Mouse (Mus musculus): ENCODE measurements around the gene Selplg. TPM values are rescaled to one million over a fixed set of nuclear protein-coding genes. Genes with fewer than 3 reads are reported as not detected.

The Selplg gene
- 0.40 and 0.62 TPM in 2 replicates for polyA plus RNA-seq (2015; fragmentation: Nextera tagmentation; extraction: Ambion mirVana)

GRCm38 (mm10) chr5:113832490-113832901, at the start of gene Selplg:
Gene Selplg, minus strand, starts transcription at chr5:113832644.
- ATAC-seq, result no peak

DNA sequence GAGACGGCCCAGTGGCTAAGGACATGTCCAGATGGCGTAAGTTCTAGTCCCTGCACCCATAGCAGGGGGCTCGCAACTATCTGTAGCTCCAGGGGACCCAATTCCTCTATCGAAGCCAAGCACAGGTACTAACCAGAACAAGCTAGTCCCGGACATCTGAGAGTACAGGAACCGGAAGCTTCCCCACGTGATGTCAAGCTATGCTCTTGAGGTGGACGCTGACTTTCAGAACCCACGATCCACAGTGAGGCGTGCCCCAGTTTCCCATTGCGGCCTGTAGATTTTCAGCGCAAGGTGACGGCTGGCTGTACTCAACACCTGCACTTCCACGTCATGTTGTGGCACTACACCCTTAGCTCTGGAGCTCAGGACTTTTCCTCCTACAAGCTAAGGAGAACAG, 48.7 kb upstream of the Selplg start:
- 95% methylated on average over 14 of the region's 14 CpGs for WGBS
- no peak overlapping the region for H3K4me3 ChIP-seq
- no peaks in the 10 kb centered on the region for H3K27me3 ChIP-seq
- no peaks in the 10 kb centered on the region for H3K9me3 ChIP-seq (replicated peaks)
- no peak overlapping the region for H3K4me2 ChIP-seq
- 0 out of 2 replicates have a peak overlapping the region, but pooled peaks have one; percentile 16 for H3K9ac ChIP-seq
- peak overlapping the region; percentile 96; the same call in 1 of the 2 replicates for H3K27ac ChIP-seq
- H3K36me3 ChIP-seq (ENCODE audit: poor library complexity, severe bottlenecking), result peaks cover 49% of the 10 kb centered on the region
- ATAC-seq, result no peak
- peaks cover 92% of the 10 kb centered on the region for H3K4me1 ChIP-seq

More at GRCm38 (mm10) chr5:113832490-113832901, at the start of gene Selplg:
- Histone ChIP-seq H3K4me1 (peaks cover 8% of the 10 kb centered on the region; the same call in 1 of the 2 replicates), H3K27me3 (no peaks in the 10 kb centered on the region), H3K4me3 (no peak within 1 kb of the TSS), H3K9me3 (replicated peaks) (no peaks in the 10 kb centered on the region), H3K36me3 (ENCODE audit: poor library complexity, severe bottlenecking) (no peaks in the 10 kb centered on the region), H3K4me2 (no peak within 1 kb of the TSS), H3K27ac (no peak within 1 kb of the TSS), H3K9ac (no peak within 1 kb of the TSS)
- 39% methylated on average over 8 of the region's 8 CpGs for WGBS

GRCm38 (mm10) chr5:113878943-113879617, 46.6 kb upstream of the Selplg start:
- WGBS, result 90% methylated on average over 17 of the region's 17 CpGs

DNA sequence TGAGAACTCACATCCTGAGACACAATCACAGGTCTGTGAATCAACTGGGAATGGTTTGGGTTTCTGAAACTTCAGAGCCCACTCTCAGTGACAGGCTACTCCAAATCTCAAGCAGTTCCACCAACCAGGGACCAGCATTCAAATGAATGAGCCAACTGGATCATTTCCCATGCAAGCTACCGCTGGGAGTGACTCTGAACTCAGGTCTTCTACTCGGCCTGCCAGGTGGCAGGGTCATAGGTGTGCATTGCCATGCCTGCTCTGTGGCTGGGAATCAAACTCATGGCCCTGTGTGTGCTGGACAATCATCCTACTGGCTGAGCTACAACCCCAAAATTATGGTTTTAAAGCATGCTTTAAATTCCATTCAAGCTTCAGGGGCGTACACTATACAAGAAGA, 45.1 kb upstream of the Selplg start:
- H3K36me3 ChIP-seq (ENCODE audit: poor library complexity, severe bottlenecking), result peaks cover 62% of the 10 kb centered on the region

More at GRCm38 (mm10) chr5:113878943-113879617, 46.6 kb upstream of the Selplg start:
- no peak overlapping the region for H3K9ac ChIP-seq
- no peak overlapping the region for H3K4me3 ChIP-seq
- H3K4me1 ChIP-seq, result peaks cover 91% of the 10 kb centered on the region
- H3K27me3 ChIP-seq, result no peaks in the 10 kb centered on the region
- H3K36me3 ChIP-seq (ENCODE audit: poor library complexity, severe bottlenecking), result peaks cover 62% of the 10 kb centered on the region
- H3K9me3 ChIP-seq (replicated peaks), result no peaks in the 10 kb centered on the region
- ATAC-seq, result no peak
- no peak overlapping the region for H3K4me2 ChIP-seq
- H3K27ac ChIP-seq, result 0 out of 2 replicates have a peak overlapping the region, but pooled peaks have one; percentile 1

GRCm38 (mm10) chr5:113876176-113876575, 43.7 kb upstream of the Selplg start:
- peaks cover 52% of the 10 kb centered on the region for H3K36me3 ChIP-seq (ENCODE audit: poor library complexity, severe bottlenecking)

More for the DNA sequence above, 45.1 kb upstream of the Selplg start:
- ATAC-seq, result no peak
- Histone ChIP-seq H3K27ac (peak overlapping the region; percentile 51), H3K9me3 (replicated peaks) (no peaks in the 10 kb centered on the region), H3K9ac (no peak overlapping the region), H3K27me3 (no peaks in the 10 kb centered on the region), H3K4me1 (peaks cover 89% of the 10 kb centered on the region), H3K4me3 (no peak overlapping the region), H3K4me2 (no peak overlapping the region)
- 81% methylated on average over 3 of the region's 3 CpGs for WGBS

GRCm38 (mm10) chr5:113875625-113876024, 43.2 kb upstream of the Selplg start:
- Histone ChIP-seq H3K4me1 (peaks cover 89% of the 10 kb centered on the region), H3K4me3 (no peak overlapping the region), H3K27me3 (no peaks in the 10 kb centered on the region), H3K27ac (peak overlapping the region; percentile 99), H3K4me2 (no peak overlapping the region), H3K9ac (0 out of 2 replicates have a peak overlapping the region, but pooled peaks have one; percentile 12), H3K9me3 (replicated peaks) (no peaks in the 10 kb centered on the region), H3K36me3 (ENCODE audit: poor library complexity, severe bottlenecking) (peaks cover 47% of the 10 kb centered on the region)
- no peak for ATAC-seq
- 90% methylated on average over 4 of the region's 4 CpGs for WGBS

More at GRCm38 (mm10) chr5:113876176-113876575, 43.7 kb upstream of the Selplg start:
- peaks cover 89% of the 10 kb centered on the region for H3K4me1 ChIP-seq
- H3K27me3 ChIP-seq, result no peaks in the 10 kb centered on the region
- H3K9ac ChIP-seq, result 0 out of 2 replicates have a peak overlapping the region, but pooled peaks have one; percentile 12
- no peak overlapping the region for H3K4me2 ChIP-seq
- 94% methylated on average over 7 of the region's 7 CpGs for WGBS
- no peak overlapping the region for H3K4me3 ChIP-seq
- H3K9me3 ChIP-seq (replicated peaks), result no peaks in the 10 kb centered on the region
- ATAC-seq, result no peak
- H3K27ac ChIP-seq, result peak overlapping the region; percentile 99

GRCm38 (mm10) chr5:113874063-113875024, 41.9 kb upstream of the Selplg start:
- Histone ChIP-seq H3K4me1 (peaks cover 95% of the 10 kb centered on the region), H3K36me3 (ENCODE audit: poor library complexity, severe bottlenecking) (peaks cover 35% of the 10 kb centered on the region), H3K9ac (peak overlapping the region; percentile 61), H3K27me3 (no peaks in the 10 kb centered on the region), H3K4me3 (peak overlapping the region; percentile 16; the same call in 1 of the 2 replicates), H3K4me2 (peak overlapping the region; percentile 51), H3K27ac (peak overlapping the region; percentile 99), H3K9me3 (replicated peaks) (no peaks in the 10 kb centered on the region)
- ATAC-seq, result no peak
- 53% methylated on average over 19 of the region's 19 CpGs for whole genome bisulfite sequencing

DNA sequence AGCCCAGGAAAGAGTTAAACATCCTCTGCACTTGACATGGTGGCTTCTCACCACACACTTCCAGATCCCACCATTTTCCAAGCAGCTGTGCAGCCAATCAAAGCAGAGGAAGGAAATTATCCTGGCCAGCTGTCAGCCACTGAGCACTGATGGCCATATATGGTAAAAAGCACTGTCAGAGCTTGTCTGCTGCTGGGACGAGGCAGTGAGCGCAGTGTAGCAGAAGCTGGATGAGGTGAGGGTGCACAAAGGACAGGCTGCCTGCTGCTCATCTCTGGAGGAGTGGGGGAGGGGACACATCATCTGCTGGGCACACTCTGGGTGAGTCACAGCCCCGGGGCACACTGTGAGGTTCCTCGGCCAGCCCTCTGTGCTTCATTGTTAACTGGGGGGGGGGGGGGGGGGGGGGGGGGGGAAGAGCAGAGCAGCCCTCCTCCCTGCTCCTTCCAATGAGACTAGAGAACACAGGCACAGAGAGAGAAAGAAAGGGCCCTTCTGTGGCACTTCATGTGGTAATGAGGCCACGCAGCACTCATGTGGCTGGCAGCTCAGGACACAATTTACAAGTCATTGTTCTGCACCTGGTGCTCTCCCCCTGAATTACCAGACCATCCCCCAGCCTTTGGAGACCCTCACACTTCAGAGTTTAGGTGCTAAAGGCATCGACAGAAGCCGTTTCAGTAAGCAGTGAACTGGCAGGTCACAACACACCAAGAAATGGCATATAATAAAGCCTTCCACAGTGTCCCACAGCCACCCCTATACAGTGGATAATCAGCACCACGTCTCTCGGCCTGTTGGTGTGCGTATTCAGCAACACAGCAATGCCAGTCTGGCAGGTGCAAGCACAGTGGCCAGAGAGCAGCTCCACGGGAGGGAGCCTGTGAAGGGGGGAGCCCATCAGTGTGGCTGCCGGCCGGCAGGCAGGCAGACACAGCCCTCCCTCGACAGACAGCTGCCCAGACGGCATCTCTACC, 40.8 kb upstream of the Selplg start:
- Histone ChIP-seq H3K36me3 (ENCODE audit: poor library complexity, severe bottlenecking) (peaks cover 26% of the 10 kb centered on the region), H3K9ac (peak overlapping the region; percentile 61), H3K4me3 (peak overlapping the region; percentile 16), H3K4me1 (peaks cover 97% of the 10 kb centered on the region), H3K27me3 (no peaks in the 10 kb centered on the region), H3K4me2 (peak overlapping the region; percentile 51), H3K9me3 (replicated peaks) (no peaks in the 10 kb centered on the region), H3K27ac (peak overlapping the region; percentile 99)
- ATAC-seq, result peak; percentile 87
- WGBS, result 1% methylated on average over 13 of the region's 15 CpGs

DNA sequence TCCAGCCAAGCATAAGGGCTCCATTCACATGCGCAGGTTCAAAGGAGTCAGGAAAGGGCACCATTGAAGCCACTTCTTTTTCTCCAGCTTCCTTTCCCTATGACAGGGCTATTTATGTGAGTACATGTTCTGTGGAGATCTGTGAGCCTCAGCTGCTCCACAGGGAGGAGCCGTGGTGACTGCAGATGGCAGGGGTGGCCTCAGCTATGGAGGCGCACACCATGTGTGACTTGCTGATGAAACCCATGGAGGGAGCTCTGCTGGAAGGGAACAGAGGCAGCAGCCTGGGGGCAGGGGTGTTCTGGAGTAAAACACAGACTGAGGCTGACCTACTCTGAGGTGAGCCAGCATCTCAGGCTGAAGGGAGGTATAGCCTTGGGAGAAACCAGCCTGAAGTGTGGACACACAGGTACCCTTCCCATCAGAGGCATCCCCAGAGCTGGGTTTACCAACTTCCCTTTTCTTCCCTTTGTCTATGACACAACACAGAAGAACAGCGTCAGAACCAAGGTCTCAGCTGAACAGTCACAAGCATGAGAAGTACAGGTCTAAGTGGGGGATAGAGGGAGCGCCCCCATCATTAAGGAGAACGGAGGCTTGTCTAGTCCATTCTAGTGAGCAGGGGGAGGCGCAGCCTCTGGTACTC, 39.6 kb upstream of the Selplg start:
- 0 out of 2 replicates have a peak, but pooled peaks have one; percentile 2 for ATAC-seq
- Histone ChIP-seq H3K4me2 (peak overlapping the region; percentile 18; the same call in 1 of the 2 replicates), H3K4me3 (no peak overlapping the region), H3K9me3 (replicated peaks) (no peaks in the 10 kb centered on the region), H3K9ac (peak overlapping the region; percentile 5; the same call in 1 of the 2 replicates), H3K27ac (peak overlapping the region; percentile 99), H3K36me3 (ENCODE audit: poor library complexity, severe bottlenecking) (peaks cover 21% of the 10 kb centered on the region), H3K27me3 (no peaks in the 10 kb centered on the region), H3K4me1 (peaks cover 96% of the 10 kb centered on the region)
- WGBS, result 68% methylated on average over 7 of the region's 7 CpGs

- WGBS, result 42% methylated on average over 21 of the region's 21 CpGs
- H3K4me3 ChIP-seq, result no peak overlapping the region
- H3K9me3 ChIP-seq (replicated peaks), result no peaks in the 10 kb centered on the region
- H3K27me3 ChIP-seq, result no peaks in the 10 kb centered on the region
- 0 out of 2 replicates have a peak overlapping the region, but pooled peaks have one; percentile 0 for H3K4me2 ChIP-seq
- peak overlapping the region; percentile 37; the same call in 1 of the 2 replicates for H3K9ac ChIP-seq
- H3K36me3 ChIP-seq (ENCODE audit: poor library complexity, severe bottlenecking), result peaks cover 8% of the 10 kb centered on the region
- ATAC-seq, result no peak
- peak overlapping the region; percentile 99 for H3K27ac ChIP-seq
- peaks cover 88% of the 10 kb centered on the region for H3K4me1 ChIP-seq
Observed at GRCm38 (mm10) chr5:113870393-113871040, 38.1 kb upstream of the Selplg start.

All from forebrain, embryonic 13.5 days (tissue).